ENCODE assay signal across 13 mouse cellular contexts in the genomic region with DNA sequence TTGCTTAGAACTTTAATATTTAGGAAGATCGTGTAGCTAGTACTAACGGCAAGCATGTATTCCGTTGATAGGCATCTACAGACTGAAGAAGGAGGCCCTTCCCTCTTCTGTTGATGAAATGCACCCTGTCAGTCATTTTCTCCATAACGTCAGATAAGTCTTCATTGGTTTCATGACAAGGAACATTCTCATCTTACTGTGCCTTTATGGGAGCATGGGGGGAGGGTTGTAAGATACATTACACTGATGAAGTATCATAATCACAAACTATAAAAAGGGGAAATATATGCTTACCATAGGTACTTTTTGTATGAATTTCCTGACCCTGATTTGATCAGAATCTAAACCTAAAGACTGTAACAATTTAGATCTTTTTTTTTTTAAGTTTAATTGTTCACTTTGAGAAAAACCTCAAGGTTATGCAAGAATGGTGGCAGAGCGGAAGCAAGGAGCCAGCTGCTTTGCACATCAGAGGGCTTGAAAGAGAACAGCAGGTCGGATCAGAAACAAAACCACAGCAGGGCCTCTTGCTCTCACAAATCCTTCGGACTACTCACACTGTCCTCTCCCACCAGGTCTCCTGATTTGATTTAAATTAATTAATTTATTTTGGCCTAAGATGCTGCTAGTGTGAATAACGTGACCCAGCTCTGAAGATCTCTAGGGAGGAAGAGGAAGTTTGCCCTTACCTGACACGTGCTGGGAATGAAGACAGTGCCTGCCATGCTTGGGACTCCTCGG. TPM values are rescaled to one million over a fixed set of nuclear protein-coding genes. Genes with fewer than 3 reads are reported as not detected.
DNase-seq lines count a peak whose midpoint lies in the region; ATAC-seq and TF ChIP-seq lines count a peak whose summit lies in the region.
"Had no signal": no experiment of that assay in that cellular context is flagged by ENCODE, and none has a peak within 500 bp of the region (broad histone marks: within the 10 kb centered on the region; RNA-seq: fewer than 3 reads in every experiment).

Gene Btla, plus strand, starts transcription at position 668 of the 741 bp plus-strand sequence.

- no peak for TF ChIP-seq POLR2A in bone marrow, adult 2 months (IDR thresholded peaks at IDR 0.05; ENCODE audit: borderline replicate concordance, control insufficient read depth, low read depth, low read length)

- ATAC-seq in midbrain, embryonic 13.5 days = peak; percentile 45; the same call in 1 of the 2 replicates
- no peak for ATAC-seq in midbrain, embryonic 16.5 days
- no peak for ATAC-seq in neural tube, embryonic 15.5 days (ENCODE audit: low FRiP score)
- ATAC-seq: liver, embryonic 12.5 days had no signal

- no peak within 1 kb of the TSS for H3K9ac ChIP-seq in midbrain, embryonic 13.5 days (replicated peaks)
- no peak within 1 kb of the TSS for H3K9ac ChIP-seq in midbrain, embryonic 16.5 days (ENCODE audit: low read depth, low read length)
- H3K9ac ChIP-seq in neural tube, embryonic 15.5 days (replicated peaks) = no peak within 1 kb of the TSS
- H3K9ac ChIP-seq: liver, embryonic 12.5 days had no signal

- TF ChIP-seq CTCF in bone marrow, adult 2 months (IDR thresholded peaks at IDR 0.05; ENCODE audit: control insufficient read depth, insufficient read depth, low read length) = no peak

- no peak within 1 kb of the TSS for H3K27ac ChIP-seq in midbrain, embryonic 13.5 days
- no peak within 1 kb of the TSS for H3K27ac ChIP-seq in midbrain, embryonic 16.5 days (ENCODE audit: low read length)
- peak within 1 kb of the TSS; percentile 68; the same call in 1 of the 2 replicates for H3K27ac ChIP-seq in bone marrow, adult 2 months (ENCODE audit: control insufficient read depth, insufficient read depth, low read depth, low read length, poor library complexity)
- no peak within 1 kb of the TSS for H3K27ac ChIP-seq in neural tube, embryonic 15.5 days (replicated peaks)
- H3K27ac ChIP-seq: liver, embryonic 12.5 days had no signal

- DNase-seq in spleen, adult 12 weeks (ENCODE audit: low spot score) = peak; percentile 13
- no peak for DNase-seq in cerebellum, postnatal 36 days
- no peak for DNase-seq in c-Kit-positive CD71-positive TER-119-positive erythroid progenitor cells, embryonic 14.5 days (ENCODE audit: low spot score)
- DNase-seq: adrenal gland, postnatal 36 days; cerebellum, postnatal 25 days; kidney, adult 11 months had no signal

- H3K4me1 ChIP-seq in midbrain, embryonic 13.5 days (replicated peaks) = peaks cover 8% of the 10 kb centered on the region; the same call in 1 of the 2 replicates
- no peaks in the 10 kb centered on the region for H3K4me1 ChIP-seq in midbrain, embryonic 16.5 days (ENCODE audit: control insufficient read depth, insufficient read depth, low read length)
- no peaks in the 10 kb centered on the region; the same call in 1 of the 2 replicates for H3K4me1 ChIP-seq in bone marrow, adult 2 months (ENCODE audit: control insufficient read depth, insufficient read depth, low read length)
- no peaks in the 10 kb centered on the region for H3K4me1 ChIP-seq in neural tube, embryonic 15.5 days
- H3K4me1 ChIP-seq: liver, embryonic 12.5 days had no signal

- no peaks in the 10 kb centered on the region for H3K36me3 ChIP-seq in midbrain, embryonic 13.5 days
- H3K36me3 ChIP-seq in midbrain, embryonic 16.5 days (ENCODE audit: control insufficient read depth, insufficient read depth, low read length) = no peaks in the 10 kb centered on the region
- H3K36me3 ChIP-seq in neural tube, embryonic 15.5 days = no peaks in the 10 kb centered on the region
- H3K36me3 ChIP-seq: liver, embryonic 12.5 days had no signal

- H3K27me3 ChIP-seq in midbrain, embryonic 13.5 days = no peaks in the 10 kb centered on the region
- H3K27me3 ChIP-seq in midbrain, embryonic 16.5 days (ENCODE audit: control insufficient read depth, insufficient read depth, low read depth, low read length) = no peaks in the 10 kb centered on the region
- H3K27me3 ChIP-seq in neural tube, embryonic 15.5 days (replicated peaks) = no peaks in the 10 kb centered on the region
- H3K27me3 ChIP-seq: liver, embryonic 12.5 days had no signal

- 33% methylated on average over 10 of the region's 10 CpGs for WGBS in midbrain, embryonic 13.5 days
- 29% methylated on average over 10 of the region's 10 CpGs for WGBS in midbrain, embryonic 16.5 days
- 5% methylated on average over 10 of the region's 10 CpGs for WGBS in bone marrow, adult 2 months
- 46% methylated on average over 10 of the region's 10 CpGs for whole genome bisulfite sequencing in neural tube, embryonic 15.5 days

- no peak within 1 kb of the TSS for H3K4me2 ChIP-seq in midbrain, embryonic 13.5 days (replicated peaks)
- H3K4me2 ChIP-seq in midbrain, embryonic 16.5 days (ENCODE audit: low read length) = no peak within 1 kb of the TSS
- H3K4me2 ChIP-seq in neural tube, embryonic 15.5 days = no peak within 1 kb of the TSS
- H3K4me2 ChIP-seq: liver, embryonic 12.5 days had no signal

- no peaks in the 10 kb centered on the region for H3K9me3 ChIP-seq in midbrain, embryonic 13.5 days
- H3K9me3 ChIP-seq in midbrain, embryonic 16.5 days (replicated peaks; ENCODE audit: control insufficient read depth, low read length, poor library complexity, severe bottlenecking) = no peaks in the 10 kb centered on the region
- H3K9me3 ChIP-seq in neural tube, embryonic 15.5 days (replicated peaks) = no peaks in the 10 kb centered on the region
- H3K9me3 ChIP-seq: liver, embryonic 12.5 days had no signal

- H3K4me3 ChIP-seq in midbrain, embryonic 13.5 days (replicated peaks) = no peak within 1 kb of the TSS
- H3K4me3 ChIP-seq in midbrain, embryonic 16.5 days (ENCODE audit: low read depth, low read length) = no peak within 1 kb of the TSS
- peak within 1 kb of the TSS; percentile 63 for H3K4me3 ChIP-seq in bone marrow, adult 2 months (replicated peaks; ENCODE audit: control insufficient read depth, low read depth, low read length)
- H3K4me3 ChIP-seq in neural tube, embryonic 15.5 days (replicated peaks) = no peak within 1 kb of the TSS
- H3K4me3 ChIP-seq: erythroblast, embryonic 14.5 days; liver, embryonic 12.5 days had no signal

RNA-seq across cellular contexts. Expression of gene Btla, which starts in this region (rescaled TPM):
- 0.15 and 0.46 TPM in 2 replicates for polyA plus RNA-seq in midbrain, embryonic 13.5 days (2015; fragmentation: Nextera tagmentation; extraction: Ambion mirVana)
- 0.10 TPM in 2 replicates for polyA plus RNA-seq in midbrain, embryonic 16.5 days (2015; fragmentation: Nextera tagmentation; extraction: Ambion mirVana)
- 12.7 and 20.5 TPM in 2 replicates for polyA plus RNA-seq in bone marrow, adult 2 months (2011; ENCODE audit: insufficient read depth, insufficient read length, low replicate concordance, missing spikeins)
- 0.08 and 0.63 TPM in 2 replicates for polyA plus RNA-seq in neural tube, embryonic 15.5 days (2015; fragmentation: Nextera tagmentation; extraction: Ambion mirVana)
- polyA plus RNA-seq: erythroblast, embryonic 14.5 days; stomach, embryonic 14.5 days had no signal

Comparison
In these comparisons a context has a peak if more than half of its experiments do, and no peak if none do; other contexts are left out.
1. Peak in ATAC-seq in midbrain, embryonic 13.5 days; RNA of the gene not detected or under 1 TPM.